Mouse (Mus musculus) thymus, adult 18-20 months (tissue): Measurements from ENCODE around the gene Tmem54.

Source experiments
- DNase-seq, 2 experiments: peaks; one replicate each; pipeline ENCODE4 v3.0.0; 2022; ENCODE audit warnings: mixed read lengths in 2 of 2

The Tmem54 gene

DNA sequence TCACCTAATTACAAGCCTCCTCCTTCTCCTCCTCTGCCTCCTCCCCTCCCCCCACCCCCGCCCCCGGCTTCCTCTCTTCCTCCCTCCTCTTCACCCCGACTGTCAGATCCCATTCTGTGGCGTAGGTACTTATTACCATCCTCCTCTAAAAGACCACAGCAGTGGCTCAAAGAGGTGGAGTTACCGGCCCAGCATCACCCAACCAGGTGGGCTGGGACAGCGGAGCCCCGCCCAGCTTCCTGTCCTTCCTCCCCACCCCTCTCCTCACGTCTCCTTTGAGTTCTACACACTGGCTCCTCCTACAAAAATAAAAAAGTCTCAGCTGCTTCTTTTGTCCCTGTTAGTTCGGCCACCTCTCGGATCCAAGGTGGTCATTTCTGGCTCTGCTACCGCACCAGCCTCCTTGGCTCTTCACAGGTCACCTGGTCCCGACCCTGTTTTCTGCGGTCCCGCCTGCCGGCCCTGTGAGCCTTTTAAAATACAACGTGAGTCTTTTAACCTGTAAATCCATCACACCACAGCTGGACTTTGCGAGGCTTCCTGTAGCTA, 25.5 kb downstream of the Tmem54 start:
- DNase-seq = peak; percentile 30 to 45

DNA sequence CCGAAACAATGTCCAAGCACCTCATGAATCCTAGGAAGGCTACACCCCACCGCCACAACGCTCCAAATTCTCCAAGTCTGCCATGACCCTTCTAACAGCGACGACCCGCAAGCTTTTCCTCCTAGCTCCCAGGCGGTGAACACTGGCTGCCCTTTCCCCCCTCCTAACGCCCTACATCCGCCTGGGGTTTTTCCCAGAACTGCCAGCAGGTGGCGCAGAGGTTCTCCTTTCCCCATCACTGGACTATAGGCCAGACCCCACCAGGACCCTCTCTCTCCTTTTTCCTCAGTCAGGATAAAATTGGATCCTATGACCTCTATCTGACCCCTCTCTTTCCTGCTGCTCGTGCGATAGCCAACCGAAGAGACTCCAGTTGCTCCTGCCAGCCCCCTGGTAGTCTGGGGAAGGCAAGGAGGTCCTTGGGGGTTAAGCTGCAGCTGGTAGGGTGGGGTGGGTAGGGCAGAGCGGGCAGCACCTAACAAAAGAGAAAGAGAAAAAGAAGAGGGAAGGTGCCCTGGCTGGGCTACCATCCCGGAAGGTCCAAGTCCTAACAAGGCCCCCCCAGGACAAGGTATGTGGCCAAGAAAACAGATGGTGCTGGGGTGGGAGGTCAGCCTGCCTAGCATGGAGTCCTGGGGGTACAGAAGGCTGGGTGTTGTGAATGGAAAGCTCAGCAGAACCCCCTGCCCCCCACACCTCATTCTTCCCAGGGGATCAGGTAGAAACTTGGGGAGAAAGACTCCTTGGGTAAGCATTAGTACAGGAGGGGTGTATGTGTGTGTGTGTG, 29.6 kb downstream of the Tmem54 start:
- DNase-seq = peak in 1 of 2 experiments; percentile 39

DNA sequence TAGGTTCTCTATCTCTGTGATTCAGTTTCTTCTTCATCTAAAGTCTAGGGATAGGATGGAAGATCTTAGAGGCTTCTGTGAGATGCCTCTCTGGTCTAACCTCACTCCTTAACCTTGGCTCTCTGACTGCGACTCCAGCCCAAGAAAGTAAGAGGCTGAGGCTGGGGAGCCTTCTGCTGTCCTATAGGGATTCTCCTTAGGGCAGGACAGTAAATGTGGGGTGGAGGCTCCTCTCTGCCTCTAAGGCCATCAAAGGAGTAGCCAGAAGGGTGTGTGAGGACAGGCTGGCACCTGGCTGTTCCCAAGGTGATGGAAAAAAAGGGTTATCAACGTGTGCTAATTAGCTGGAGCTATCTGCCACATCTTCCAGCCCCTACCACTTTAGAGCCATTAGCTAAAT, 30.3 kb downstream of the Tmem54 start:
- DNase-seq = no peak

DNA sequence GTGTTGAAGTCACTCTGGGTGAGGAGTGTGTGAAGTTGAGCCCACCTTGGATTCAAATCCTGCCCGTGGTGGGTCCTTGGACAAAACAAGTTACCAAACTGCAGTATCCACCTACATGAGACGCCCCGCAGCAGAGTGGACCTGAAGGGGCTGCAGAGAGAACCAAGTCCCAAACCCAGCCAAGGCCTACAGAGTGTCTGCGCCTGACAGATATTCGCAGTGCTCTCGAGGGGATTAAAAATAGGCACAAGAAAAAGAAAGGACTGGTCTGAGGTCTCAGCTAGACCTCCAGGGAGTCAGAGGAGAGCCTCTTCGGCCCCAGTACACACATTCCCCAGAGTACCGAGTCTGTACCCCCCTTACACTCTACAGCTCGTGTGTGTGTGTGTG, 30.8 kb downstream of the Tmem54 start:
- no peak for DNase-seq

DNA sequence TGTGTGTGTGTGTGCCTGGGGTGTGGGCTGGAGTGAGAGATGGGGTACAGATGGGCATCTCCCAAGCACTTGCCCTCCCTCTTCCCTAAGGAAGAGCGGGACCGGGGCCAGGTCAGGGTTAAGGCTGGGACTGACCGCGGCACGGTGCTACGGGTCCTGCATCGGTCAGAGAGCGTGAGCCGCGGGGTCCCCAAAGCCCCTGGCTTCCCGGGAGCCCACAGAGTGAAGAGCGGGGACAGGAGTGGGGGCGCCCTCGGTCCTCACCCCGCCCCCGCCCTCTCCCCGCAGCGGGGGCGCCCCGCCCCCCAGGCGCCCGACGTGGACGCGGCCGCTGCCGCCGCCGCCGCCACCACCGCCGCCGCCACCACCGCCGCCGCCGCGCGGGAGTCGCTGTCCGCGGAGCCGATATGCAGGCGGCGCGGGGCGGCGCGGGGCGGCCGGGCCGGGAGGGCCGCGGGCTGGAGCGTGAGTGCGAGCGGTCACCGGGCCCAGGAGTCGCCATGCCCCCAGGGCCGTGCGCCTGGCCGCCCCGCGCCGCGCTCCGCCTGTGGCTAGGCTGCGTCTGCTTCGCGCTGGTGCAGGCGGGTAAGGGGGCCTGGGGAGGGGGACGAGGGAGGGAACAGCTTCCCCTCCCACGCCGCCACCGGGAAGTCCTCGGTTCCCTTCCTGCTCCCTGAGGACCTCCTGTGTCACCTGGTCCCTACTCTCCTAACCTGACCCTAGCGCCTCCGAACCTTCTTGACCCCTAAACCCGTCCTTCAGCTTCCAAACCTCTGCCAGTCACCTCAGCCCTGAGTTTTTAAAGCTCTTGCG, 31.4 kb downstream of the Tmem54 start, which contains the start of gene Fndc5:
Gene Fndc5 (plus strand): TSS at position 421 of the 813 bp plus-strand sequence.
- DNase-seq = no peak

DNA sequence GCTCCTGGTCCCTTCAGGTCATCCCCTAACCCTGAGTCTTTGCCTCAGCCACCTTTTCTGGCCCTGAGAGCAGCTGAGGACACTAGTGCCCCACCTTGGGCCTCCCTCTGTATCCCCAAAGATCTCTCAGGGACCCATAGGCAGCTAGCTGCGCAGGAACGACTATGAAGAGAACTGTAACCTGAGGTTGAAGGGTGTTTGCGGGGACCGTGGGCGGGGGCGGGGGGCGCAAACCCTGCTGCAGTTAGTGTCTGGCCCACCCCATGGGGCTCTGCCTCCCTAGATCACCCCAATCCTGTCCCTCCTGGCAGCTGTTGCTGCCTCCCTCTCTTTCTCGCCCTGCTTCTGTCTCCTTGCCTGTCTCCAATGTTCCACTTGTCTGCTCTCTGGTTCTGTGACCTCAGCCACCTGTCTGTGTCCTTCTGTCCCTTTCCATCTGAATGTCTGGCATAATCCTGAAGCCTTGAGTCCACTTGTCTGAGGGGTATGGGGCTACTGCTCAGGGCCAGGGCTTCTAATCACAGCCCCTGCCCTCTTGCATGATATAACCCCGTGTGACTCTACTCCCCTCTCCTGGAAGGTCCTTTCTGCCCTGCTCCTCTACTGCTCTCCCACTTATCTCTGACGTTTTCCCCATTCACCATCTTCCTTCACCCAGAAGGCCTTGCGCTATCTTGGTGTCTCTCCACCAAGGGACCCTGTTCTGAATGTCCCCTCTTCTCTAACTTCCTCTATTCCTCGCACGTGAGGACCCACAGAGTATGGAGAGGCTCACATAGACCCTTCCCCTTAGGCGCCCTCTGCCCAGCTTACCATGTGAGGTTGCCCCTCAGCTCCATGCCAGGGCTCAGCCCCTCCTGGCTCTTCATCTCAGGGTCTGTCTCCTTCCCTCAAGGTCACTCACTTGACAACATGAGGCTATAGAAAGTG, 32.3 kb downstream of the Tmem54 start:
- no peak for DNase-seq

DNA sequence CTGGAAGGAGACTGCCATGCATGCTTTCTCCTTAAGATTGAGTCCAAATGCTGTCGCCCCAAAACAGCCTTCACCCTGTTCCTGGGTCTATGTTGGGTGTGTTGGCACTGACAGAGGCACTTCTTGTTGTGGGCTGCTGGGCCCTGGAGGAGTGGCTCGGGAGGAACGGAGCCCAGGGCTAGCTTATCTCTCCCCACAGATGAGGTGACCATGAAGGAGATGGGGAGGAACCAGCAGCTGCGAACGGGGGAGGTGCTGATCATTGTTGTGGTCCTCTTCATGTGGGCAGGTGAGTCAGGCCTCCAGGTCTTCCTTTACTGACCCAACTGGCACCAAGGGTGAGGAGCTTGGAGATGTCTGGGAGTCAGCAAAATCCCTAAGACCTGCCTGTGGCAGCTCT, 34.3 kb downstream of the Tmem54 start:
- DNase-seq = no peak

DNA sequence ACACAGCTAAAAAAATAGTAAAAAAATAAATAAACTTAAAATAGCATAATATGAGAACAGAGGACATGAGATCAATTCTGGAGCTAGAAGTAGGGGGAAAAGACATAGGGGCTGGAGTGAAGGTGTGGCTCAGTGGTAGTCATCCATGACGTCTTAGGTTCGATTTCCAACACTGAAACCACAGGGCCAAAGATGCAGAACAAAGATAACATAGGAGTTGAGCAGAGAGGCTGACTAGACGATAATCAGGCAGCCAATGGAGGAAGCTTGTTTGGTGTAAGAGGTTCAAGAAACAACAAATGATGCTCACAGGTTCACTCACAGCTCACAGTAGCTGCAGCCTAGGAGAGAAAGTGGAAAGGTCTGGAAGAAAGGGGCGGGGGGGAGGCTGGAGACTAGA, 35.5 kb downstream of the Tmem54 start:
- no peak for DNase-seq

DNA sequence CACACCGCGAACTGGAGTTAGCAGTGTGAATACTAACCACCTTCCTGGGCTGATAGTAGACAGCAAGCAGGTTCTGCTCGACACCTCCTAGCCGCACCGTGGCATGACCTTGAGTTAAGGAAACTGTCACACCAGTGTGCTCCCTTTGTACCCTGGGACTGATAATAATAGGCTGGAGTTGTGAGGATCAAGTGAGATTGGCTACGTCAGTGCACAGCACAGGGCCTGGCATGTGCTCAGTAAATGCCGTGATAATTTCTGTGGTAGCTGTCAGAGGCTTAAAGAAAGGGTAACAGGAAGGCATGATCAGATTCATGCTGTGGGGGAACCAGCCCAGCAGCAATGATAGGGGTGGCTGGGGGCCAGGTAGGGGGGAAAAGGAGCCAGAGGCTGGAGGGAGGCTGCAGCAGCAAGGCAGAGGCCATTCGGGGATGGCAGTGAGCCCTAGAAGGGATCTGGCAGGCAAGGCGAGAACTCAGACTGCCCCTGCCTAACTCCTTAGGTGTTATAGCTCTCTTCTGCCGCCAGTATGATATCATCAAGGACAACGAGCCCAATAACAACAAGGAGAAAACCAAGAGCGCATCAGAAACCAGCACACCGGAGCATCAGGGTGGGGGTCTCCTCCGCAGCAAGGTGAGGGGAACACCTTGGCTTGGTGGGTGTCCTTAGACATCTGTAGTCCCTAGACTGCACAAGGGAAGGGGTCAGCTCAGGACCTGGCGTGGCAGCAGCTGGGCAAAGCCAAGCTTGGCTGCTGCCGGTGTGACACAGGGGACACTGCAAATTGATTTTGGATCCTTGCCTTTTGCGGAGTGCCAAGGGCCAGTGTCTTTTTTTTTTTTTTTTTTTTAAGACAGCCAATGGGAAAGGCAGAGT, 36.5 kb downstream of the Tmem54 start:
- no peak for DNase-seq

DNA sequence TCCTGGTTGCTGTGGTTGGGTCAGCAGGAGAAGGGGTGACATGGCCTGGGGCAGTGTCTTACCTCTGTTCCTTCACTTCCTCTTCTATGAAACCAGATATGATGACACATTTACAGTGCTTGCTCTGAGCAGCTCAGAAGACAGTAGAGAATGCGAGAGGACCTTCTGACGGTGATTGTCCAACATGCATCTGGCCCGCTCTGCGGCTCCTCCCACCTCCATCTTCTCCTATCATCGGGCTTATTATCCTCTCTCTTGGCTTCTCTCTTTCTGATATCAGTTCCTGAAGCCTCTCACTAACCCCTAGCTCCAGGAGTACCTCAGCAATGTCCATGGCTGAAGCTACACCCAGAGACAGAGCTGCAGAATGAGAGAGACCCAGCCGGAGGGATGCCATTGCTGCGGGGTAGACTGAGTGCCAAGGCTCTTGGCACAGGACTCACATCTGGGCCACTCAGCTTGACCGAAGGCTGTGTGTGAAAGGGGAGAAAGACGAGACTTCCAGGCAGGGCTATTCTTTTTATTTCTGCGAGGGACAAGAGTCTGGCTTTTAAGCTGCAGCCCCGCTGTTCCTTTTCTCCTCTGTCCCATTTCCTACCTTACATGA, 37.2 kb downstream of the Tmem54 start:
- no peak for DNase-seq

DNA sequence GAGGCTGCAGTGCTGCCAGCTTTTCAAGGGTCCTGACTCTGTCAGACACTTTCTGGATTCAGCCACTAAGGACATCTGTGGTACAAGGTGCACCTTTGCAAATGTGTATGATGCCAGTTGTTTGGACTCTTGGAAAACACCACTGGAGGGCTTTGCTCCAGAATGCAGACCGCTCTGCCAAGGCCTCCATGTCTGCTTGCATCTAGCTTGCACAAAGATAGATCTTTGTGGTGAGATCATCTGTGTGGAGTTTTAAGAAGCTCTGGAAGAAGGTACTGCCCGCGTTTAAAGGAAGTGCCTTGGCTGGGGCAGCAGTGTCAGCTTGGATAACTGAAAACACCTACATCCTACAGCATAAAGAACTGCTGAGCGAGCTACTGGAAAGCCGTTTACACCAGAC, 38.2 kb downstream of the Tmem54 start:
- DNase-seq = no peak

DNA sequence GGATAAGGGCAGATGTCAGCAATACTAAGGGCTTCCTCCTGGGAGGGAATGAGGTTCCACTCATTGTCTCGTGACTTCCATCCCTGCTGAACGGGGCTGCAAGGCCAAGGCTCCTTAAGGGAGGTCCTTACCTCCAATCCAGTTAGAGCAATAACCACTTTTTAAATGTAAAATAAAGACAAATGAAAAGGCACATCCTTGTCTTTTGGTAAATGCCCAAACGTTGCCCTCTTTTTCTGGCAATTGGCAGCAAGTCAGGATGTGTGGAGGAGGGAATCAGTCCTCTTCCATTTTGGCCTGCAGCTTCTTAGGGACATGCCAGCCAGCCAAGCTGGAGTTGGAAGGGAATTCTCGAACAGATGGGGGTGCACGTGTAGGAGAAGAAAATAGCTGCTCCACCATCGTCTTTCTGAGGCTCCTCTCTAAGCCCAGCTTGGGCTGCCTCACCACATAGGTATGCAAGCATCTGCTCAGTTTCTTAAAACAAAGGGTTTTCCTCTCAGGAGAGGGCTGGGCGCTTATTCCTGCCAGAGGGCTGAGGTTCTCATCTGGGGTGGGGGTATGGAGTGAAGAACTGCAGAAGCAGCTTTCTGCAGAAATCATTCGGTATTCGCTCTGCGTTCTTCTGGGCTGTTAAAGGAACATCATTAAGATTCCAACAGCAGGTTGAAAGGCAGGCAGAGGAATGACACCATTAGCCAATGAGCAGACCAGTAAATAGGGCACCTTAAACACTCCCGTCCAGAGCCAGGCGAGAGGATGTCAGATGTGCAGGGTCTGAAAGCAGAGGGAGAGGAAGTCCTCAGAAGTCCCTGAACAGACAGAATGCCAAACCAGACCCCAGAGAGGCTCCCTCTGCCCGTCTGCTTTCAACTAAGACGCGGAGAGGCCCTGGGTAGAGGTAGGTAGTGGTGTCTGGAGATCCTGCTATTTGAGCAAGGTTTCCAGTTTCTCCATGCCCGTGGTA, 39.3 kb downstream of the Tmem54 start:
- no peak for DNase-seq

DNA sequence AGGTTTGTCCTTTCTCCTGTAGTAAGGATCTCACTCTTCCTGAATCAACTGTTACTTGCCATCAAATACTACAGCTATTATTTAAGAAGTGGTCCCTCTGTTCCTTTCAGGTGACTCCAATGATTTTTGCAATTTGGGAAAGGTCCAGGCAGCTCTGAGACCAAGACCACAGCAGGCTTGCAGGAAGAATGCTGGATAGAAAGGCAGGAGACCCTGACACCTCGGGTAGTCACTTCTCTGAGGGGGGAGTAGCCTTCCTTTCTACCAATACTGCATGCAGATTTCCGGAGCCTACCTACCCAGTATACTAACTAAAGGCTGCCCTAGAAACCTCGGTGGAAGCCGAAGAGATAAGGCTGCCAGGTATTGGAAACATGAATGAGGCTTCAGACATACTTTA, 40.1 kb downstream of the Tmem54 start:
- no peak for DNase-seq

DNA sequence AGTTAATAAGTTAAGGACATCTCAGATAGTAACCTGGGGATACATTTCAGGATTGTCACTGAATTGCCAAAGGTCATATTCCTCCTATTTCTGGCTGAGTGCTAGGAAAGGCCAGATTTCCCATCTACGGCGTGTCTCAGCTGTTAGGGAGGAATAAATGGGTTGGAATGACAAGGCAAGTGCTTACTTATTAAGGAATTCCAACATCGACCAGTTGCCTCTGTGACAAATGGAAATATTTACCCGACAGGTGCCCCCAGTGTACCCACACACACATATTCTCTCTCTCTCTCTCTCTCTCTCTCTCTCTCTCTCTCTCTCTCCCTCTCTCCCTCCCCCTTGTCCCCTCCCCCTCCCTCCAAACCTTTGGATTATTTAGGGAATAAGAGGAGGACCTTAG, 40.6 kb downstream of the Tmem54 start:
- DNase-seq = no peak

DNA sequence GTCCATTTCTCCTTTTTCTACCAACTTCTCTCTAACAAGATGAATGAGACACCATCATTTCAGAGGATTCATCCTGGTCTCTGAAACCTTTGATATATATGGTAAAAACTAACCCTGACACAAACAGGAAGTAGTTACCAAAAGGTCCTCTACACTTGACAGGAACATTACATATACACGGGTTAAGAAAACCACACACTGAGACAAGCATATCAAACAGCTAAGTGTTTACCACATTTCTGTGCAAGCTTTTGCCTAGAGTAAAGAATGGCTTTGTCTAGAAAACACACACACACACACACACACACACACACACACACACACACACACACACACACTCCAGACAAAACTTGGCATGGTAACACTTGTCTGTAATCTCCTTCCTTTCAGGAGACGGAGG, 41.0 kb downstream of the Tmem54 start:
- DNase-seq = no peak

DNA sequence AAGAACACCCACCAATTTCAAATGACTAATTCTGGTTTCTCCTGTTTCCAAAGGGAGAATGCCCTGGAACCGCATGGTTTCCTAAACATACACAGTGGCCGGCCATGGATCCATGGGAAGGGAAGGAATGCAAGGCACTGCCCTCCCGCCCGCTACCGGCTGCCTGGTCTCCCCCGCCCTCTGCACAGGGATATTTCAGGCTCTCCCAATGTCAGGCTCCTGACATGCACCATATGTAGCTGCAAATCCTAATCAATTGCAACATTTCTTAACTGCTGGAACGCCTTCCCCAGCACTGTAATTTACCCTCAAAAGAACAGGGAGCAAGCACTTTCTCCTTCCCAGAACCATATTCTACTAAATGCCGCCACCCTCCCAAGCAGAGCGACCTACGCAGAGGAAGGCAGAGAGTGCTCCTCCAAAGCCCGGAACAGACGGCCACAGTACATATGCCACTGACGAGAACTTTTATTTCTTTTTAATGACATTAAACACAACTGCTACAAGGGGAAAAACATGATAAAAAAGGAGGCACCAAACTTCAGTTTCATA, 42.3 kb downstream of the Tmem54 start:
- DNase-seq = no peak

DNA sequence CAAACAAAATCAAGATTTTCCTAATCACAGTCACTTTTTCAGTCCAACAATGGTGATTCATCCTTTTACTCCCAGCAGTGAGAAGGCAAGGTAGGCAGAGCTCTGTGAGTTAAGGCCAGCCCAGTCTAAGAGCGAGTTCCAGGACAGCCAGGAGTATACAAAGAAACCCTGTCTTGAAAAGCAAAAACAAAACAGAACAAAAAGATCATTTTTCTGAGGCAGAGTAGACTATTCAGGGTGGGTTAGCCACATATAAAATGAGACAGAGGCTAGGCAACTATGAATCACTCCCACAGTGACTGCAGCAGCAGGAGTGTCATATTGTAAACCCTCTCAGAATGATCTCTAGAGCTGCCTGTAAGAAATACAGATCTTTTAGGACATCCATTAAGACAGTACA, 44.0 kb downstream of the Tmem54 start:
- DNase-seq = no peak

DNA sequence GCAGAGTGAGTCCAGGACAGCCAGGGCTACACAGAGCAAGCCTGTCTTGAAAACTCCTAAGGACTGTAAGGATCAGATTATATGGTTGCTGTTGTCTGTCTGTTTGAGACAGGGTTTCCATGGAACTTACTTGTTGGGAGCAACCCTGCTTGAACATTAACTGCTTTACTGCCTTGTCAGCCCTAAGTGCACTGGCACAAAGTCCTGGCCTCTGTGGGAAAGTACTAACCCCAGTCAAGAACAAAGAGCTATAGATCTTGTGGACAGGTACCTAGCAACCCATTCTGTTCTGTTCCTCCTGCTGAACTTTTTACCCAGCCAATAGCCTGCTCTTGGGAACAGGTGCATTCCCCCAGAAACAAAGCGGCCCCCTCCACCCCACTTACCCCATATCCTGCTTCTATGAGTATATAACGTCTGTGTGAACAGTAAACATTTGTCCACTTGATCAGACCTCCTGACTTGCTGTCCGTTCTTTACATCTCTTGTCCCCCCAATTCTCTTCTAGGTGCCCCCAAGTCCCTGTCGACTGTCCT, 46.0 kb downstream of the Tmem54 start:
- DNase-seq = no peak

DNA sequence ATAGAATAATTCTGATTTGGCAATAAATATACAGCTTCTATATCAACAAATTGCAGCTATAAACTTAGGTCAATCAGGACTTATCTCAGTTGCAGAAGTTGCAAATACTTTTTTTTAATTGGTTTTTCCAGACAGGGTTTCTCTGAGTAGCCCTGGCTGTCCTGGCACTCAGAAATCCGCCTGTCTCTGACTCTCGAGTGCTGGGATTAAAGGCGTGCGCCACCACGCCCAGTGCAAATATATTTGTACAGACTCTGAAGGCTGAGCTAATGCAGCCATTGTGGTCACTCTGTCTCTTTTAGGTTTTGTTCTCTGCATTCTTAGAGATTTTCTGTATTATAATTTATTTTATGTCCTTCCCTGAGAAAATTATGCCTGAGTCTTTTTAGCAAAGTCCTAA, 52.2 kb downstream of the Tmem54 start:
- no peak for DNase-seq
